Mouse (Mus musculus) T-helper 17 cell (primary cell): ENCODE measurements around the gene Map2k3.

Experiments
- in situ Hi-C, 2 experiments: fragments of 300-600 bp; cut with MboI, MseI; formaldehyde crosslinking; loops; 1 replicate in 1 of 2; 2 replicates in 1 of 2; pipeline ENCODE4 v1.15.1; 2025; ENCODE audit warnings: high pct_unique_total_duplicates in 2 of 2

Gene Map2k3

DNA sequence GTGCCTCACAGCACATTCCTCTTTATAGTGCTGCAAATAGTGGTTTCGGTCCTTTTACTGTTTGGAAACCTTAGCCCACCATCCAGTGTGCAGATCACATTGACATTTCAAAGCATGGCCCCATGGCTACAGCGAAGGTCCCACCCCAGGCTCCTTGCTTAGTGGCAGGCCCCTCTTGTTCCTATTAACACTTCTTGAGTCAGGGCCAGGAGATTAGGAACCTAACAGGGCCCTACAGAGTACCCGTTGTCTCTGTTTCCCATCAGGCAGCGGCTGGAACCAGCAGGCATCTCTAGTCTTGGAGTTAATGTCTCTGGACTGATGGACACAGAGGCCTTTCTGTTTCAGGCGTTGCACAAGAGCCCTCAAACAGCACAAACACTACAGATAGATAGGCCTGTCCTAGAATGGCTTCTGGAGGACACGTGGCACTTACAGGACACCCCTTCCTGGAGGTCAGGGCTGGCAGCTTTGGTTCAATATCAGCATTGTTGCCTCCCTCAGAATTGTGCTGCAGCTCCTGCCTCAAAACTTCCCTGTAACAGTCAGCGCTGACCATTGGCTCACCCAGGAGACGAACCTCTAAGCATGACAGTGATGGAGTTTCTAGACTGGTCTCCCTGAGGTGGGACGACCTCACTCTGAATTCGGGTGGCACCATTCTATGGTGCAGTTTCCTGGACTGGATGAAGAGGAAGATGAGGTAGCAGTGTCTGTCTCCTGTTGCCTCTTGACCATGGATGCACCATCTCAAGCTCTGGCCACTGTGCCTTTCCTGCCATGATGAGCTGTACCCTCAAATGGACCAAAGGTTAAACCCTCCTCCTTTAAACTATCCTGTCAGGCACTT lies 22.6 kb downstream of the Map2k3 start:
- in situ Hi-C loops: no loop called here

DNA sequence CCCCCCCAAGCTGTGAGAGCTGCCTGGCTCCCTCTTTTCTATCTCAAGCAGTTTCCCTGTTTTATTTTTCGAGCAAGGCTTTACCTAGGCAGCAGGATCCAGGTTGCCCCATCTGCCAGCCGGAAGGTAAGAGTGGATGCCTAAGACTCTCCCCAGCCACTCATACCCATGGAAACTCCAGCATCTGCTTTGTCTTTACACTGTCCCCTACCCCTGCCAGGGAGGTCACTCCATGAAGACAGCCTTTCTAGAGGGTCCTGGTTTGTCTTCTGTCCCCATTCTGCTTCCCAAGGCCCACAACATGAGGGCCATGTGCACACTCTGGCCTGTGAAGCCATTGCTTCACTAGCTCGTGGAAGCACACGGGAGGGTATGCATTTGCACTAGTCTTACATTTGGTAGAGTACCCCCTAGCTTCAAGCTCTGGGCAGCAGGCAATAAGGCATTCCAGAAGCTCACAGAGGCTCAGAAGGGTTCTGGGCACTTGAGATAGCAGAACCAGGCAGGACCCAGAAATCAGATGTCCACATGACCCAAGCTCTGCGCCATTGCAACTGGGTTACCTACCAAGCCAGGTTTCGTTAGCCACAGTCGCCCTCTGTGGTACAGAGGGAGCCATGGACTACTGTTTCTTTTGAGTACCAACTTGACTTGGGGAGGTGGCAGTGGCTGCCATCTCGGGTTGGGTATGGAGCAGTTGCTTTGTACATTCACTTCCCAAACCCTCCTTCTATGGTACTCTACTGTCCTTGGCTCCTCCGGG lies 24.0 kb downstream of the Map2k3 start:
- in situ Hi-C loops: no loop called here

DNA sequence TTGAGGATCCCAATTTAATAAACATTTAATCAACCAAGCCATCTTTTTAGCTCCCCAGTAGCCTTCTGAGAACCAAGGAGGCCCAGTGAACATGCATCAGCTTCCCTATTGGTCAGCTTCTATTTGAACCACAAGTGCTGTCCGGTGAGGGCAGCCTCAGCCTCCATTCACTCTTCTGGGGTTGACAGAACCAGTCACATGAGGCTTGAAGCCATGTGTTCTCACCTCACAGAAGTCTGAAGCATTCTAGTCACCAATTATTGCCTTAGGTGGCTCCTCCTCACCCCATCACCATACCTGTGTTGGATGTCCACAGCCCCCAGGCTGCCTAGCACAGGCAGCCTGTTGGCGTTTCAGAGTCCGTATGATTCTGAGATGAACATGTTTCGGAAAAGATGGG lies 27.1 kb downstream of the Map2k3 start:
- in situ Hi-C loops: no loop called here

DNA sequence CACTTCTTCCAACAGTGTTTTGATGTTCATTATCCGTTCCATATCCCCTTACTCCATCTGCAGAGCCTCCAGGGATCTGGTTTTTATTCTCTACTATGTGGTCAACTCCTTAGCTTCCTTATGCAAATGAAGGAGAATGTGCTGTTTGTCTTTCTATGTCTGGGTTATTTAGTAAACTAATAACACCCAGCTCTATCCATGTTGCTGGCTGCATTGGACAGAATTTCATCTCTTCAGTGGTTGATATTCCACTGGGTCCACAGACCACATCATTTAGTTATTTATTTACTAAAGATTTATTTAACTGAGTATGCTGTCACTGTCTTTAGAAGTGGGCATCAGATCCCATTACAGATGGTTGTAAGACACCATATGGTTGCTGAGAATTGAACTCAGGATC lies 29.3 kb downstream of the Map2k3 start:
- in situ Hi-C loops: no loop called here

DNA sequence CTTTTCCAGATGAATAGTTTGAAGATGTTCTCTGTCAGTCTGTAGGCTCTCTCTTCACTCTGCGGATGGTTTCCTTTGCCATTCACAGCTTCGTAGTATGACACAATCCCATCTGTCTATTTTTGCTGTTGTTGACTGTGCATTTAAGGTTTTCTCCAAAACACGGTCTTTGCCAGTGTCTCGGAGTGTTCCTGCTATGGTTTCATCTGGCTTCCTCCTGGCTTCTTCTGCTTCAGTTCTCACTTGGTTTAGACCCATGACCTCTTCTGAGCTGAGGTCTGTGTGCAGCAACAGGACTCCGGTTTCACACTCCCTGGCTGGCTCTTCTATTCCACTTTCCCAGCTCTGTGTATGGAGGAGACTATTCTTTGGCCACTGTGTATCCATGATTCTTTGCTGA lies 30.9 kb downstream of the Map2k3 start:
- in situ Hi-C loops: no loop called here

DNA sequence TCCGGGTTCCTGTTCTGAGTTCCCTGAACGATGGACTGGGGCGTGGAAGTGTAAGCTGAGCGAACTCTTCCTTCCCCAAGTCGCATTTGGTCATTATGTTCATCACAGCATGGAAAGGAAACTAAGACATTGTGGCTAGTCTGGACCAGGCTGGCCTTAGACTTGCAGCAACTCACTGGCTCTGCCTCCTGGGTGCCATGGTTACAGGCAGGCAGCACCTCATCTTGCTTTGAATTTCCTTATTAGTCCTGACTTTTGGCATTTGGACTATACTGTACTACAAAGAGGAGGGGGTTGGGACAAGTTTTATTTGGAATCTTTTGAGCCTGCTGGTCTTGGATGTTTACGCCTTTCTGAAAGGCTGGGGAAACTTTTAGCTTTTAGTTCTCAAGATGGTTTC lies 35.1 kb downstream of the Map2k3 start:
- in situ Hi-C loops: no loop called here

DNA sequence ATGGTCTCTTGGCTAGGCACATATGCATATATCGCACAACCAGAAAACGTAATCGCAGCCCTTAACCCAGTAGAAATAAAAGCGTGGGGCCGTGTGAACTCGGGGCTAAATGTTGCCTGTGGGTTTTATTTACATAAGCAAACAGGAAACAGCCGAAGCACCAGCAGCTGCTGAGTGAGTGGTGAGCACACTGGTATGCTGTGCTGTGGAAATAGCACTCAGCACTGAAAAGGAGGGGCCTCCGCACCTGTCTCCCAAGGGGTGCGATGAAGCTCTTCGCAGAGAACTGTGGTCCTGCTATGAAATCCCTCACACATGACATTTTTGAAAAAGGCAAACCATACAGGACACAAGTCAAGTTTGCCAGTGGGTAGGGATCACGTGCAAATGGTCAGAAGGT lies 43.3 kb downstream of the Map2k3 start:
- in situ Hi-C loops: loop anchor here in 1 of 2 experiments (25.0 kb wide), 1 partner anchor 363 kb away; no protein-coding TSS in a partner anchor

DNA sequence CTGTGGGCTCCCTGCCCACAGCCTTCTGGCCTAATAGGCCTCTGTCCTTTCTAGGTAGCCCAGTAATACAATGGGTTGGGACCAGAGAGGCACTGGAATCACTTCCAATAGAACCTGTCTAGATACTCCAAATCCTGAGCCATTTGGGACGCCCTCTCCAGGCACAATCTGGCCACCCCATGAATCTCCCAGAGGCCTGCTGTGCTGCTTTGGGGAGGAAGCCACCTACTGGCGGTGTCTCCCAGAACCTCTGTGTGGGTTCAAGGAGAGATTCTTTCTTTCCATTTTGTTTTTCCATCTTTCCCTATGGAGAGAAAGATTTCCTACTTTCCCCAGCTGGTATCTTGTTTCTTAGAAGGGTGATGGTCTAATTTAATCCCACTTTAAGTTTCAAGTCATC lies 44.4 kb downstream of the Map2k3 start:
- in situ Hi-C loops: loop anchor here in 1 of 2 experiments (25.0 kb wide), 1 partner anchor 364 kb away; no protein-coding TSS in a partner anchor

DNA sequence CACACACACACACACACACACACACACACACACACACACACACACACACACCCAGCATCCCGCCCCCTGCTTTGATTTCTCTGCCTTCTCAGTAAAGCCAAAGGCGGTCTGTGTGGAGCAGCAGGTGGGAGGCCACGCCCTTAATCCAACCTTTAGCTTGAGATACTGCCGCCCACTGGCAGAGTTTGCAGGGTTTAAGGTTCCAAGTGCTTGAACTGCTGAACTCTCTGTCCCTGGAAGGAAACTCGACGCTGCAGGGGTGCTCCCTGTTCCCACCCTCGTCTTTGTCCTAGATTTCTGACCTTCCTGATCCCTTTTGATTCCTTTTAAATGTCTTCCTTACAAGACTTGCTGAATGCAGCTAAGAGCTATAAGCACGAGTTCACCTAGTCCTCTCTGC lies 44.9 kb downstream of the Map2k3 start:
- in situ Hi-C loops: loop anchor here in 1 of 2 experiments (25.0 kb wide), 1 partner anchor 364 kb away; no protein-coding TSS in a partner anchor

DNA sequence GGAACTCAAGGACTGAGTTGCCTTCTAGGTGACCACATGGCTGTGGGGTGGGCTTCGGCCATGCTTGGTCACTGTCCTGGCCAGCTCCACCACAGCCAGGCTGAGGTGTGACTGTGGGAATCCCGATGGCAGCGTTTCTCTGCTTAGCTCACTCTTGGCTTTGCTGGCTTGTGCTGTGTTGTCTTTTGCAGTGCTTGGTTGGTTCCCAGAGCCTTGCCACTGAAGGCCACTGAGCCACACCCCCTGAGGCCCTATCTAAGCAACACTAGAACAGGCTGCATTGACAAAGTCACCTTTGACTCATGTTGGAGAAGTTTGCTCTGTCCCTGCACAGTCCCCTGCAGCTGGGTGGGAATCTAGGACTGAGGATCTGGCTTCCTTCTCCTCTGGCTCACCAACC lies 45.3 kb downstream of the Map2k3 start:
- in situ Hi-C loops: loop anchor here in 1 of 2 experiments (25.0 kb wide), 1 partner anchor 365 kb away; no protein-coding TSS in a partner anchor

DNA sequence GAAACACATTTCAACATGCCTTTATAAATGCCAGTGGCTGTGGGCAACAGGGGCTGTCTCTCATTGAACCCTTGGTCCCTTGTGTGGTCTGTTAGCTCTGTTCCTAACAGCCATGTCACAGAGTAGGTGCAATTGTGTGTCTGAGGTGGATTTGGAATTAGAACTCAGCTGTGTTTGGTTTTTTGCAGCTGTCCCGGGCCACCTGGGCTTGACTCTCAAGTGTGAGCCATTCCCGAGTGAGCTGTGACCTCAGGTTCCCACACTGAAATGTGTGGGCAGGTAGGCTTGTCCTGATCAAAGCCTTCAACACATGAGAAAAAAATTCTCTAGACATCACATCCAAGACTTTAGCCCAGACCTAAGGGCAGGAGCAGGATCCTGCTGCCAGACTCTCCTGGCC lies 46.8 kb downstream of the Map2k3 start:
- in situ Hi-C loops: loop anchor here in 1 of 2 experiments (25.0 kb wide), 1 partner anchor 366 kb away; no protein-coding TSS in a partner anchor

DNA sequence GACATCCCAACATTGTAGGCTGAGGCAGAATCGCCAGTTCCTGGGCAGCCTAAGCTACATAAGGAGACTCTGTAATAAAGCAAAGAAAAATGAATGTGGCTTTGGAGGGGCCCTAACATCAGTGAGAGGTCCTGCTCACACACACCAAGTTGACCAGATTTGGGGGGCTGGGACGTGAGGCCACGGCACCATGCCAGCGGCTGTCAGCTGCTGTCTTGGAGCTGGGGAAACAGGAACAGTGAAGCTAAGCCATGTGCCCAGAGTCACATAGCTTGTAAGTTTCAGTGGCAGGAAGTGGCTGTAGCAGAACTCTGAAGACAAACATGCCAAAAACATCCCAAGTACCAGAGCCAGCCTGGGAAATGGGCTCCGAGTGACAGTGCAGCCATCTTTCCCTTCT lies 48.0 kb downstream of the Map2k3 start:
- in situ Hi-C loops: loop anchor here in 1 of 2 experiments (25.0 kb wide), 1 partner anchor 367 kb away; no protein-coding TSS in a partner anchor

DNA sequence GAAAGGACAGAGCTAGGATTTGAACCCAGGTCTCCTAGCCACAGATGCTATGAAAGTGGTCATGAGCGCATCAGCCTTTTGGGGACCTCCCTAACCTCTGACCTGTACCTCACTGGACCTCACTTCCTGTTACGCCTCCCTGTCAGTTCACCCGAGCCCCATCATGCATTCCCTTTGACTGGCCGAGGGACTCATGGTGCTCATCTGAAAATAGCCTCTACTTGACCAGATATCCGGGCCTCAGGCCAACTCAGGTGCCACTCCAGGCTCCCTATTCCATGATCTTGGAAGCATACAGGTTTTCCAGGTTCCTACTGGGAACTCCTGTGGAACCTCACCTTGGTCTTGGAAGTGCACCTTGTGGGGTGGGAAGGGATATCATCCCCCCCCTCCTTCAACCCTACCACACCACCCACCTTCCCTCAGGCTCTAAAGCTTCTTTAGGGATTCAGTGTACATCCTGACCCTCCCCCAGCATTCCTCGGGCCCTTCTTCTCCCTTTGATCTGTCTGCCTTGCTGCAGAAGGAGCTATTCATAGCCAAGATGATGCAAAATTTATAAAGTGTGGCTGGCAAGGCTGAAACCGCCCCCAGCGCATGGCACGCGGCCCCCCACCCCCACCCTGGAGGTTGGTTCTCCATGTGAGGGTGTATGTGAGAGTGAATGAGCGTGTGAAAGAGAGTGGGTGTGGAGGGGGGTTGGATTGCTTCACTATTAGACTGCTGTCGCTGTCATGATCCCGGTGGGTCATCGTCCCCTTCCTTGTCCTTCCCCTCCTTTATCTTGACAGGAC lies 50.1 kb downstream of the Map2k3 start:
- in situ Hi-C loops: loop anchor here in 1 of 2 experiments (25.0 kb wide), 1 partner anchor 370 kb away; no protein-coding TSS in a partner anchor

DNA sequence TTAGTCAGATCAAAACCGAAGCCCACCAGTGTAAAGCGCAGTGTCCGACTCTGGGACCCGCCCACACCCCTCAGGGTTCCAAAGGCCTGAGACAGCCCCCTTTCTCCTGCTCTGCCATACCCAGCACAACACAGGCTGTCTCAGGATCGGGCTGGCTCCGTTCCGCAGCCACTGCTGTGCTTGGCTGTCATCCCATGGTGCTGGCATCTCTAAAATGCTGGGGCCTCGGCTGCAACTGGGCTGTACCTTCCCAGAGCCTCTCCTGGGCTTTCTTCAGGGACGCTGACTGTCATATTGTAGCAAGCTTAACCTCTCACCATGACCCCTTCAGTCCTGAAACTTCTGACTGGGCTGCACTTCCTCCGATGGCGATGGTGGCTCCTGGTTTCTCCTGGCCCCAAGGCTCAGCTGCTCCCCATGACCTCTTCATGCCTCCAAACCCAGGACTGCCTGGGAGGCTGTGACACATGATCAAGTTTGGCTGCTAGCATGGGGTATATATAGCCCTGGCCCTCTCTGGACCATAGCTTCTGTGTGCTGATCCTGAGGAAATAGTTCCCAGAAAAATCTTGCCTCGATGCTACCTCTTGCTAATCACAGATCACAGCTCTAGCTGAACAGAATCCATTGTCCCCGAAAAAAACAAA lies 53.2 kb downstream of the Map2k3 start:
- in situ Hi-C loops: loop anchor here in 1 of 2 experiments (25.0 kb wide), 1 partner anchor 373 kb away; no protein-coding TSS in a partner anchor

DNA sequence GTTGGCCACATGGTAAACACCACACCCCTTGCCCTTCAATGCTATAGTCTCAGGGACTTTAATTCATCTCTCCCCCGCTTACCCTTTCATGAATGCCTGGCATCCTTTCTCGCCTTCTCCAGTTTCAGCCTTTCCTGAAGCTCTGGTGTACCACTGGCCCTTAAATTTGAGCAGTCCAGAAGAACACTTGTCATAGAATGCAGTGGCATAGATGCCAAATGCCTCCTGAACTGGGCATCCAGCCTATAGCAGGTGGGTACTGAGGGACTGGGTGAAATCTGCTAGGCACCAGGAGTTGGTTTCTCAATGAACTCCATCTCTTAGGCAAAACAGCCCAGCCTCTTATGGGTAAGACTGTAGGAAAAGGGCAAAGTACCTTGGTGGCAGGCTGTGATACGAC lies 58.6 kb downstream of the Map2k3 start:
- in situ Hi-C loops: loop anchor here in 1 of 2 experiments (25.0 kb wide), 1 partner anchor 378 kb away; no protein-coding TSS in a partner anchor
